Mouse (Mus musculus): ENCODE results near the gene Ncoa4.
"Not testable (repeated sequence)": the region's sequence is repeated elsewhere in the genome, so short reads cannot be mapped to it uniquely, and the experiment has no call there.

The Ncoa4 gene

GRCm38 (mm10) chr14:32160563-32160962 is 898 bp downstream of the Ncoa4 start:
- DNase-seq (ENCODE audit: low spot score in 2 of 2) = no peak

DNA sequence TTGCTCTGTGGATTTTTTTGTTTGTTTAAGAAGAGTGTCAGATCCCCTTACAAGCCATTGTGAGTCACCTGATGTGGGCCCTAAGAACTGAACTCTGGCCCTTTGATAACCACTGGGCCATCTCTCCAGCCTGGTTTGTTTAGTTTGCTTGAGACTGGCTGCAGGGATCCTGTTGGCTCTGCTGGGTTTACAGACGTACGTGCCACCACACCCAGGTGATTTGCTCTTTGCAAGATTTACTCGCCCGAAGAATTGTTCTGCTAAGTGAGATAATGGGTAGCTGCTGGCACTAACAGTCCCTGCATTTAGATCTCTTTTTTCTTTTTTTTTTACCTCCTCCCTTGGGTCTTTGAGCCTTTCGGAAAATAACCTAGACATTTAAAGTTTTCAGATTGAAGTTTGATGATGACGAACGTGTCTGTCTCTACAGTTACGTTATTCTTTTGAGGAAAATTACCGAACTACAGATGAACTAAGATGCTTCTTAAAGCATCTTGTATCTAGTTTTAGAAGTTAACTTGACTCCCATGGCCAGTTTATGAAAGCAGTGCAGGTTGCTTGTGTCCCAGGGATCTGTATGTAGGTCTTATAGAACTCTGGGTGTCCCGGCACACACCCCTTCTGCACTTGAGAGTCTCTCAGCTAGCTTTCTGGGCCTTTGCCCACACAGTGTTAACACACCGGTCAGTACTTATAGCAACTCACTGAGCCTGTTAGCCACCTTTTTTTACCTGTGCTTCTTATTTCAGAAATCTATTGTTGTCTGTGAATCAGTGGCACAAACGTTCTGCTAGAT is 1.6 kb downstream of the Ncoa4 start:
- peak; percentile 8 to 9 for DNase-seq (ENCODE audit: low spot score in 2 of 2)

- DNase-seq (ENCODE audit: low spot score in 2 of 2) = no peak
Observed at GRCm38 (mm10) chr14:32162231-32162630, 2.6 kb downstream of the Ncoa4 start.

DNA sequence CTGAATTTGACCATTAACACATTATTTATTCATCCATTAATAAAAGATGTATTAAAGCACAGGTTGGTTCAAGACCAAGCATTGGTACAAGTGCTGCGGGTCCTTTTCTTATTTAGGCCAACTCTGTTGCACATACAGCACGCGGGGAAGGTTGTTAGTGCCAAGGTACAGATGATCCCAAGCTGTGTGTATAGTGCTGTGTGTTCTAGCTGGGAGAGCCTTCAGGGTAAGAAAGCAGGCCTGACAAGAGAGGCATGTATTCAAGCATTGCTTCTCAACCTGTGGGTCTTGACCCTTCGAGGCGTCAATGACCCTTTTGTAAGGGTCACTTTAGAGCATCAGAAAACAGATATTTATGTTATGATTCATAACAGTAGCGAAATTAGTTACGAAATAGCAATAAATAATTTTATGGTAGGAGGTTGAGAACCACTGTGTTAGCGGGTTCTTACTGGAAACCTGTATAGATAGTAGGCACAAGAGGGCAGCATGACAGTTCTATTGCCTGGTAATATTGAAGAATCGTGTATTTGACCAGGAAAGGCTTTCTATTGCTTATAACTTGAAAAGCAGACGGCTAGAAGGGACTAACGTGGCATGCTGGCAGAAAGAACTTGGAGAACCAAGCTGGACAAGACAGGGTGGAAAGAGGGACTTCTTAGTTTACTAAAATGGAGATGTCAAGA is 3.7 kb downstream of the Ncoa4 start:
- DNase-seq (ENCODE audit: low spot score in 2 of 2) = no peak

GRCm38 (mm10) chr14:32164173-32165051 is 4.7 kb downstream of the Ncoa4 start:
- no peak for DNase-seq (ENCODE audit: low spot score in 2 of 2)

DNA sequence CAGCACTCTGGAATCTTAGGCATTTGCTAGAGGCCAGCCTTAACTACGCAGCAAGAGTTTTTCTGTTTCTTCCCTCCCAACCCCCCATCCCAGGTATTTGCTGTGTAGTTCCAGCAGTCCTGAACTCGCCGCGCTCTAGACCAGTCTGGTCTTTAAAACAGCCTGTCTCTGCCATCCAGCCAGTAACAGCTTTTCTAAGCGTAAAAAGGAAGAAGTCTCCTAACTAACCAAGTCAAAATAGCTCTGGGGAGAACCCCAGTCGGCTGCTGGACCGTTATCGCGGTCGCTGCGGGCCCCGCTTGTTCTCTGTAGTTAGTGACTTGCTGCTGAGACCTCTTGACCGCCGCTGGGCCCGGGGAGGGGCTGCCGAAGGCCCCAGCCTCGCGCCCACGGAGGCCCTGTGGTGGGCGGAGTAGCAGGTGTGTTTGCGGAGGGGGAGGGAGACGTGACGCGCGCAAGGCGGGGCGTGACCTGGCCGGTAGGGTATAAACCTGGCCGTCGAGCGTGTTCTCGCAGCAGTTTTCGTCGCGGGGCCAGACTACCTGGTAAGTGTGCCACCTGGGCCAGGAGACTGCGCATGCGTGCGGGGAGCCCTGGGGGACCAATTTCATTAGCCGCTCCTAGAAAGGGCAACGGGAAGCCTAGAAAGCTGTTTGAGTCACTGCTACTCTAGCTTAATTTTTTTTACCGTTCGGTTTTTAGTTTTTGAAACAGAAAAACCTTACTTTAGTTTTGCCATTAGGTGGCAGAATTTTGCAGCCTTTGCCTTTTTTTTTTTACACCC is 5.8 kb downstream of the Ncoa4 start:
- DNase-seq (ENCODE audit: low spot score in 2 of 2) = peak; percentile 80 to 86

DNA sequence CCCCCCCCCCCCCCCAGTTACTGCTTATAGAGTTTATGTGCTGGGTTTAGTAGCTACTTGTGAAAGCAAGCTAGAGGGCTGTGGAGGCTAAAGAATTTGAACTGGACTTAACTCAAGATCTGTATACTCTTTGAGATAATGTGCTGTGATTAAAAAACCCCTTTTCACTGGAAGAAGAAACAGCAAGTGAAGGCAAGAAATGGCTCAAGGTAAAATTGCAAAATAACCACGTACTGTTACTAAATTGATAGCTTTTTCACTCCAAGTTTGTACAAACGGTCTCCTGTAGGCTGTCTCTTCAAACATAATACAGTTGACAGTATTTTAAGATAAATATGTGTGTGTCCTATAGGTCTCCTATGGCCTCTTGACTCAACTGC is 6.4 kb downstream of the Ncoa4 start:
- DNase-seq (ENCODE audit: low spot score in 2 of 2) = no peak

- DNase-seq (ENCODE audit: low spot score in 2 of 2) = no peak
Observed at GRCm38 (mm10) chr14:32166840-32167239, 7.2 kb downstream of the Ncoa4 start.

GRCm38 (mm10) chr14:32167326-32167725 is 7.7 kb downstream of the Ncoa4 start:
- DNase-seq (ENCODE audit: low spot score in 2 of 2) = no peak

- no peak for DNase-seq (ENCODE audit: low spot score in 2 of 2)
Observed at GRCm38 (mm10) chr14:32168653-32169231, 9.1 kb downstream of the Ncoa4 start.

DNA sequence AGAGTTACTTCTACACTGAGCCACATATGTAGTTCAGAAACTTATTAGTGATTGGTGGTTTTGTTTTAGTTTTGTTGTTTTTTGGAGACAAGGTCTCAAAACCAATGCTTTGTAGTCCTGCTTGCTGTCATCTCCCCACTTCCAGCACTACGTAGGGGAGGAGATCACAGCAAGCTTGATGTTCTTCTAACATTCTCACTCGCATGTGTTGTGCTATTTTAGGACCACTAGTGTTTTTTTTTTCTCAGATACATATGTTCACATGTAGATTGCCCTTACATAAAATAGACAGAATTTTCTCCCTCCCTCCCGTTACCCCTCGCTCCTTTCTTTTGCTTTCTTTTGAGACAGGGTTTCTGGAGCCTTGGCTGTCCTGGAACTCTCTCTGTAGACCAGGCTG is 10.5 kb downstream of the Ncoa4 start:
- DNase-seq (ENCODE audit: low spot score in 2 of 2) = no peak

DNA sequence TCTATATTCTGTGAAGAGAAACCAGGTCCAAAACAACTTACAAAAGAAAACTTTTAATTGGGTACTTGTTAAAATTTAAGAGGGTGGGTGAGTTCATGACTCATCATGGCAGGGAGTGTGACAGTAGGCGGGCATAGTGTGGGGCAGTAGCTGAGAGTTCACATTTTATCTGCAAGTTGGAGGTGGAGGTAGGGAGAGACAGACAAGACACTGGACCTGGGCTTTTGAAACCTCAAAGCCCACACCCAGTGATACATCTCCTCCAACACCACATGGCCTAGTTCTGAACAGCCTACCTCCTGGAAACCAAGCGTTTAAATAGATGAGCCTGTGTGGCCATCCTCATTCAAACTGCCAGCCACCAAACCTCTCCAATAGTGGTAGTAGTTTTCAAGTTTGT is 15.6 kb downstream of the Ncoa4 start:
- no peak for DNase-seq (ENCODE audit: low spot score in 2 of 2)

GRCm38 (mm10) chr14:32176590-32176989 is 16.9 kb downstream of the Ncoa4 start:
- not testable (repeated sequence) for DNase-seq (ENCODE audit: low spot score in 2 of 2)

- DNase-seq (ENCODE audit: low spot score in 2 of 2) = no peak
Observed at GRCm38 (mm10) chr14:32179393-32180195, 19.9 kb downstream of the Ncoa4 start.

- DNase-seq (ENCODE audit: low spot score in 2 of 2) = no peak
Observed at GRCm38 (mm10) chr14:32180861-32181260, 21.2 kb downstream of the Ncoa4 start.

DNA sequence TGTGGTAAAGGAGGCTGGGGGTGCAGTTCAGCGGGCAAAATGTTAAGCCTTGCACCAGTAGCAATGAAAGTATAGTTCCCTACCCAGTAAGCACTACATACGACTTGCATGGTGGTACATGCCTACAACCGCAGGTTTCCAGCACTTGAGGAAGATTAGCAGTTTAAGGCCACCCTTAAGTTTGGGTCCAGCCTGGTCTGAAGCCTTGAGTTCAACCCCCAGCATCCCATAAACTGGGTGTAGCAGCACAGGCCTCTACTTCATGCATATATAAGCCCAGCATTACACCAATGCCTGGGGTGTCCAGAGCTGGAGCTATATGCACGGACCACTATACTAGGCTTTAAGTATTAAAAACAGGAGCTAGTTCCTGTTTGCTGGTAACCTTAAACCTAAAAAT is 24.2 kb downstream of the Ncoa4 start:
- no peak for DNase-seq (ENCODE audit: low spot score in 2 of 2)

DNA sequence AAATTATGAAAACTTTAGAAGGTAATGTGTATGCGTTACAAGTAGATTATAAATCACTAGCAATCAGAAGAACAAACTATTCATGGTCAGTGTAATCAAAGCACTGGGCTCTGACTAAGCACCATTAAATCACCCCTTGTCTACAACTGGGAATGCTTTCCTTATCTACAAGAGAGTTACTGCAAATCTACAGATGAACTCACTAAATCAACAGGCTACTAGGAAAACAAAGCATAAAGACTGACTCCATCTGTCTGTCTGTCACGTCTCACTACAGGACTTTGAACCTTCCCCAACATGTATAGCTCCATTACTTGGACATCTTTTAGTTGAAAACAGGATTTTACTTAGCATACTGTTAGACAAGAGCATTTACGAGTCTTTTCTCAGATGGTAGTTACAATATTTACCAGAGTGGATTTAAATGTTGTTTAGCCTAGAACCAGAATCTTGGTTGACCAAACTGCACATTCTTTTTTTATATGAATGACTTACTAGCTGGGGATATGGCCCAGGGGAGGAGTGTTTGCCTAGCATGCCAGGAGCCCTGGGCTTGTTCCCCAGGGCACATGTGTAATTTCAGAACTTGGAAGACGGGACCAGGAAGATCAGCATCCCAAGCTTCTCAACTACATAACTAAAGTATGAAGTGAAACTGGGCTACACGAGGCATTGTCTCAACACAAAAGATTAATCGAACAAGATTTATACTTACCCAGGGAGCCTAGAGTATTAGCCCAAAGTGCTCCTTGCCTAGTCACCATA is 31.1 kb downstream of the Ncoa4 start:
- DNase-seq (ENCODE audit: low spot score in 2 of 2) = no peak

GRCm38 (mm10) chr14:32191926-32192325 is 32.3 kb downstream of the Ncoa4 start:
- no peak for DNase-seq (ENCODE audit: low spot score in 2 of 2)

DNA sequence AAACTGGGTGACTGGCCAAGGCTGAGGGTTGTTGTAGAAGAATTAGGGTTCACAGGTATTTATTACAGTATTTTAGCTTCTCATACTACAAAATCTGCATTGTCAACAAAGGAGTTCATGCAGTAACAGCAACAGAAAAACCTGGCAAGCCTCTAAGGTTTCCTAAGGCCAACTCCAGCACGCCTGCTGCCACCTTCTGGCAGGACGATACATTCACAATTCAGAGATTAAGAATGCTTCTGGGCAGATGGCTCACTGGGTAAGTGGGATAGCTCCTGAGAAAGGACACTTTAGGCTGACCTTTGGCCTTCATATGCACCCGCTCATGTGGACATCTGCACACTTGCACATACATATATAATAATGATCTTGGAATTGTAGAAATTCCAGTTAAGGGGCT is 32.8 kb downstream of the Ncoa4 start:
- DNase-seq (ENCODE audit: low spot score in 2 of 2) = peak; percentile 15 to 60

GRCm38 (mm10) chr14:32193557-32193956 is 33.9 kb downstream of the Ncoa4 start:
- not testable (repeated sequence) for DNase-seq (ENCODE audit: low spot score in 2 of 2)

Data from urinary bladder, postnatal 36 days (tissue).